Mouse (Mus musculus) embryonic fibroblast, embryonic 13.5 days (primary cell): ENCODE data around the gene Phactr1.

Experiments
- CTCF ChIP-seq: IDR thresholded peaks from 2 replicates; pipeline ENCODE4 v1.5.1; 2011; ENCODE audit warnings: mild to moderate bottlenecking, control low read depth, low read length, moderate library complexity, borderline replicate concordance; ENCODE audit not compliant: insufficient read depth
- POLR2A ChIP-seq: IDR thresholded peaks from 2 replicates; pipeline ENCODE4 v1.6.1; 2011; ENCODE audit warnings: low read depth, mild to moderate bottlenecking, control low read depth, low read length, moderate library complexity

DNA sequence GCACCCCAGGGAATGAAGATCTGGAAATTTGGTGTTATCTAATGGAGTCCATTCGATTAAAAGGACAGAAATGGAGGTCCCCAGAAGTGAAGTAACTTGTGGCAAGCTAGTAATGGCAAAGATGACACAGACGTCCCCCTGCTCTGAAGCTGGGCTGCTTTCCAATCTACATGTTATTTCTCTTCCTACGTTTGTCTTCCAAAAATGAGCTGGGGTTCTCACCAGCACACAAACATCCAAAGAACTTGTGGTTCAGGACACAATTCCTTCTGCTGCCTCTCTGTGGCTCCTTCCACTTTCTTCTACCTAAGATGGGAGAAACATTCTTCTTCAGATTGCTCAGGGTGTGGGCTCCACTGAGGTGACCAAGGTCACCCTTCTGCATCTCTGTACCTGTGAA lies 368.1 kb downstream of the Phactr1 start:
- no peak for TF ChIP-seq POLR2A
- TF ChIP-seq CTCF = no peak
